Mouse (Mus musculus): ENCODE measurements at regions not wholly inside any gene's neighbourhood (a gene's known extent, or its start where the extent isn't known, plus 50 kb on each side); places are given as distances from the start of the nearest gene placed in this dataset.

DNA sequence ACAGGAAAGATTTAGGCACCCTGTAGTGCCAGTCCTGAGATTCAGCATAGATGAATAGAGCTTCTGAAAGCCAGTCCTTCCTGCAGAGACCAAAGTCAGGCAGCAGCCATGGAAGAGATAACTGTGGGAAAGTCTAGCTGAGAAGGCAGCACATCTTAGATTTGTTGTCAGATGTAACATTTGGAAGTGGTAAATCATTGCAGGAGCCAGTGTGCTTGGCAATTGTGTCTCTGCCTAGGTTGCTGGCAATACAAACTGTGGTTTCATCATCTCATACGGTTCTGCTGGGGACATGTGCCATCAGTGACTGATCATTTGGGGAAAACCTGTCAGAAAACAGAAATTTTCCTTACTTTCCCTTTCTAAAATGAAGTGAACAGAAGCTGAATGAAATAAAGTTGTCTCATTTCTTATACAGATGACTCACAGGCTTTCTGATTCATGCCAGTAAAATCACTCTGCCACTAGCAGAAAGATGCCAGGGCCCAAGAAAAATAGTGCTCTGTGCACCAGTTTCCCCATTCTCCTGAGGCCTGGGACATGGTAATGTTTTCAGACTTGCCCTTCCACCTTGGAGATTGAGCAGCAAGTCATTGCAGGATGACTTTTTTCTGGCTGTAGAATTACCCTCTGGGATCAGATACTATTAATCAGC lies 411.3 kb downstream of the Adcyap1 start:
- DNase-seq (ENCODE audit: low spot score in 2 of 2): peak; percentile 5 to 8
- intact Hi-C loops (cut with DNase I): no loop called here
